Mouse (Mus musculus): ENCODE data around the gene Gm42906. TPM values are rescaled to one million over a fixed set of nuclear protein-coding genes. Genes with fewer than 3 reads are reported as not detected.
A peak's percentile ranks its signal among the peaks of the same experiment; 100 is the strongest.

The Gm42906 gene
- total and polyA plus RNA-seq, 2 experiments from 2014 or later = not detected

GRCm38 (mm10) chr5:151292310-151292709 lies 135.7 kb downstream of the Gm42906 start:
- no peak overlapping the region for H3K4me2 ChIP-seq (ENCODE audit: low read depth, low read length)
- 19% methylated on average over 1 of the region's 1 CpGs for WGBS
- ATAC-seq (no peak), DNase-seq (ENCODE audit: low spot score) (no peak)
- H3K9ac ChIP-seq (replicated peaks; ENCODE audit: low read length) = no peak overlapping the region
- no peak overlapping the region for H3K4me3 ChIP-seq (ENCODE audit: low read length)
- no peak overlapping the region for H3K27ac ChIP-seq
- H3K9me3 ChIP-seq (ENCODE audit: low read length) = no peaks in the 10 kb centered on the region
- TF ChIP-seq CTCF (IDR thresholded peaks at IDR 0.05; ENCODE audit: low read depth) = peak; percentile 62
- no peaks in the 10 kb centered on the region for H3K36me3 ChIP-seq (ENCODE audit: insufficient read depth, low read length)
- H3K4me1 ChIP-seq (ENCODE audit: insufficient read depth, low read length) = no peaks in the 10 kb centered on the region
- H3K27me3 ChIP-seq (ENCODE audit: insufficient read depth, low read length) = no peaks in the 10 kb centered on the region

GRCm38 (mm10) chr5:151286331-151286730 lies 141.6 kb downstream of the Gm42906 start:
- ATAC-seq (no peak), DNase-seq (ENCODE audit: low spot score) (no peak)
- 80% methylated on average over 1 of the region's 1 CpGs for WGBS
- no peak overlapping the region for H3K27ac ChIP-seq
- no peaks in the 10 kb centered on the region for H3K9me3 ChIP-seq (ENCODE audit: low read length)
- no peaks in the 10 kb centered on the region for H3K27me3 ChIP-seq (ENCODE audit: insufficient read depth, low read length)
- no peak overlapping the region for H3K4me3 ChIP-seq (ENCODE audit: low read length)
- no peak for TF ChIP-seq CTCF (IDR thresholded peaks at IDR 0.05; ENCODE audit: low read depth)
- H3K4me2 ChIP-seq (ENCODE audit: low read depth, low read length) = no peak overlapping the region
- no peaks in the 10 kb centered on the region for H3K4me1 ChIP-seq (ENCODE audit: insufficient read depth, low read length)
- no peaks in the 10 kb centered on the region for H3K36me3 ChIP-seq (ENCODE audit: insufficient read depth, low read length)
- H3K9ac ChIP-seq (replicated peaks; ENCODE audit: low read length) = no peak overlapping the region

- no peak overlapping the region for H3K4me2 ChIP-seq (ENCODE audit: low read depth, low read length)
- no peaks in the 10 kb centered on the region for H3K36me3 ChIP-seq (ENCODE audit: insufficient read depth, low read length)
- WGBS = 63% methylated on average over 7 of the region's 7 CpGs
- H3K27me3 ChIP-seq (ENCODE audit: insufficient read depth, low read length) = no peaks in the 10 kb centered on the region
- no peaks in the 10 kb centered on the region for H3K4me1 ChIP-seq (ENCODE audit: insufficient read depth, low read length)
- DNase-seq (ENCODE audit: low spot score) = no peak
- no peak for TF ChIP-seq CTCF (IDR thresholded peaks at IDR 0.05; ENCODE audit: low read depth)
- H3K27ac ChIP-seq = no peak overlapping the region
- ATAC-seq = no peak
- H3K4me3 ChIP-seq (ENCODE audit: low read length) = no peak overlapping the region
- H3K9ac ChIP-seq (replicated peaks; ENCODE audit: low read length) = no peak overlapping the region
- H3K9me3 ChIP-seq (ENCODE audit: low read length) = no peaks in the 10 kb centered on the region
Measured at GRCm38 (mm10) chr5:151279531-151279930, 148.4 kb downstream of the Gm42906 start.

GRCm38 (mm10) chr5:151277927-151278326 lies 150.0 kb downstream of the Gm42906 start:
- 95% methylated on average over 6 of the region's 6 CpGs for WGBS
- ATAC-seq = no peak

GRCm38 (mm10) chr5:151275986-151276385 lies 152.0 kb downstream of the Gm42906 start:
- no peak for ATAC-seq
- WGBS = 91% methylated on average over 2 of the region's 2 CpGs
- Histone ChIP-seq H3K4me1 (ENCODE audit: insufficient read depth, low read length) (no peaks in the 10 kb centered on the region), H3K9ac (replicated peaks; ENCODE audit: low read length) (no peak overlapping the region), H3K4me3 (ENCODE audit: low read length) (no peak overlapping the region), H3K9me3 (ENCODE audit: low read length) (no peaks in the 10 kb centered on the region), H3K36me3 (ENCODE audit: insufficient read depth, low read length) (no peaks in the 10 kb centered on the region), H3K4me2 (ENCODE audit: low read depth, low read length) (no peak overlapping the region), H3K27me3 (ENCODE audit: insufficient read depth, low read length) (no peaks in the 10 kb centered on the region), H3K27ac (no peak overlapping the region)
- DNase-seq (ENCODE audit: low spot score) = no peak
- no peak for TF ChIP-seq CTCF (IDR thresholded peaks at IDR 0.05; ENCODE audit: low read depth)

More at GRCm38 (mm10) chr5:151277927-151278326, 150.0 kb downstream of the Gm42906 start:
- no peak for DNase-seq (ENCODE audit: low spot score)
- Histone ChIP-seq H3K36me3 (ENCODE audit: insufficient read depth, low read length) (no peaks in the 10 kb centered on the region), H3K4me2 (ENCODE audit: low read depth, low read length) (no peak overlapping the region), H3K27ac (no peak overlapping the region), H3K27me3 (ENCODE audit: insufficient read depth, low read length) (no peaks in the 10 kb centered on the region), H3K9ac (replicated peaks; ENCODE audit: low read length) (no peak overlapping the region), H3K9me3 (ENCODE audit: low read length) (no peaks in the 10 kb centered on the region), H3K4me3 (ENCODE audit: low read length) (no peak overlapping the region), H3K4me1 (ENCODE audit: insufficient read depth, low read length) (no peaks in the 10 kb centered on the region)
- no peak for TF ChIP-seq CTCF (IDR thresholded peaks at IDR 0.05; ENCODE audit: low read depth)

- no peak for DNase-seq (ENCODE audit: low spot score)
- Histone ChIP-seq H3K4me3 (ENCODE audit: low read length) (no peak overlapping the region), H3K9ac (replicated peaks; ENCODE audit: low read length) (no peak overlapping the region), H3K27me3 (ENCODE audit: insufficient read depth, low read length) (no peaks in the 10 kb centered on the region), H3K9me3 (ENCODE audit: low read length) (no peaks in the 10 kb centered on the region), H3K4me1 (ENCODE audit: insufficient read depth, low read length) (no peaks in the 10 kb centered on the region), H3K4me2 (ENCODE audit: low read depth, low read length) (no peak overlapping the region), H3K36me3 (ENCODE audit: insufficient read depth, low read length) (no peaks in the 10 kb centered on the region), H3K27ac (no peak overlapping the region)
- WGBS = 82% methylated on average over 6 of the region's 6 CpGs
- ATAC-seq = no peak
- TF ChIP-seq CTCF (IDR thresholded peaks at IDR 0.05; ENCODE audit: low read depth) = no peak
Measured at GRCm38 (mm10) chr5:151274265-151274664, 153.7 kb downstream of the Gm42906 start.

- no peak for TF ChIP-seq CTCF (IDR thresholded peaks at IDR 0.05; ENCODE audit: low read depth)
- H3K9ac ChIP-seq (replicated peaks; ENCODE audit: low read length) = no peak overlapping the region
- H3K4me2 ChIP-seq (ENCODE audit: low read depth, low read length) = no peak overlapping the region
- WGBS = 91% methylated on average over 5 of the region's 5 CpGs
- no peak overlapping the region for H3K4me3 ChIP-seq (ENCODE audit: low read length)
- H3K36me3 ChIP-seq (ENCODE audit: insufficient read depth, low read length) = no peaks in the 10 kb centered on the region
- ATAC-seq (no peak), DNase-seq (ENCODE audit: low spot score) (no peak)
- no peak overlapping the region for H3K27ac ChIP-seq
- no peaks in the 10 kb centered on the region for H3K27me3 ChIP-seq (ENCODE audit: insufficient read depth, low read length)
- no peaks in the 10 kb centered on the region for H3K4me1 ChIP-seq (ENCODE audit: insufficient read depth, low read length)
- no peaks in the 10 kb centered on the region for H3K9me3 ChIP-seq (ENCODE audit: low read length)
Measured at GRCm38 (mm10) chr5:151270815-151271214, 157.1 kb downstream of the Gm42906 start.
